Mouse (Mus musculus) cerebellum, postnatal 10 days (tissue): ENCODE data around the gene Acadvl.
A peak's percentile ranks its signal among the peaks of the same experiment; 100 is the strongest.

Source experiments
- DNase-seq, 2 experiments: peaks; one replicate each; pipeline ENCODE4 v3.0.0; 2021; ENCODE audit warnings: mixed read lengths in 2 of 2

The Acadvl gene

DNA sequence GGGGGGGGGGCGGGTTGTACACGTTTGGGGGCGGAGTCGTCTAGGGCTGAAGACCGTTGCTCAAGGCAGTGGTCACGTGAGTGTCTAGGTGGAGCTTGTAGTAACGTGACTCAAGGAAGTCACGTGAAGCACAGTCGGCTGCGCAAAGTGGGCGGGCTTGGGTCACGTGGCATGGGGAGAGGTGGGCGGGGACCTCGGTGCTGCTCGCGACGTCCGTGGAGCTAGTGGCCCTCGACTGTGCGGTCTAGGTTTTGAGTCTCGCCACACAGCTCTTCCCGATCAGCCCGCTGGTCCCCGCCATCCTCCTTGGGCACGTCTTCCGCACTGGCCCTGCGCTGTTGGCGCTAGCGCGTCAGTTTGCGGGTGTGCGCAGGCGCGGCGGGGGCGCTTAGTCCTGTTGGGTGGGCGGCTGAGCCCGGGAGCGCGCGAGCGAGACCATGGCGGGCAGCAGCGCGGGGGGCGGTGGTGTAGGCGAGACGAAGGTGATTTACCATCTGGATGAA lies 14.8 kb downstream of the Acadvl start, which contains the start of gene Dvl2:
TSS of gene Dvl2 (plus strand) at position 200 of the 503 bp plus-strand sequence.
- peak; percentile 96 for DNase-seq

- DNase-seq = no peak
Measured at GRCm38 (mm10) chr11:69999666-70000065, 15.5 kb downstream of the Acadvl start.

- DNase-seq = peak in 1 of 2 experiments; percentile 52
Measured at GRCm38 (mm10) chr11:69998567-69999491, 16.4 kb downstream of the Acadvl start.

DNA sequence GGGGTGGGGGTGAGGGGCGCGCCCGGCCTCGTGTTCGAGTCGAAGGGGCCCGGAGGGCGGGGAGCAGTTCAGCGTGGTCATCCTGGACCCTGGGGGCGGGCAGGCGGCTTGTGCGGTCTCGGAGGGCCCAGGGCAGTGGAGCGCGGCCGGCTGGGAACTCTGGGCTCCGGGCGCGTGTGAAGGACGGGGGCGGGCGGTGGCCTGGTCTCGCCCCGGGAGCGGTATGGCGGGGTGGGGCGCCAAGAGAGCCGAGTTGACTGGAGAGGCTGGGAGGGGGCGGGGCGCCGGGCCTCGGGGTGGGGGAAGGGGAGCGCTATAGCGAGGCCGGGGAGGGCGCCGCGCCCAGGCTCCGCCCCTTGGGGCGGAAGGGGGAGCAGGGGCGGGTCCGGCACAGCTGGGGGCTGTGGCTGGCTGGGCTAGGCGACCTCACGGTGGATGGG lies 18.1 kb downstream of the Acadvl start:
- DNase-seq = peak; percentile 89 to 93

- peak; percentile 78 to 83 for DNase-seq
Measured at GRCm38 (mm10) chr11:69996161-69997061, 18.8 kb downstream of the Acadvl start.

- DNase-seq = peak; percentile 97 to 99
Measured at GRCm38 (mm10) chr11:69995391-69995960, 19.7 kb downstream of the Acadvl start, which contains the start of gene Phf23. Phf23 (plus strand) TSS chr11:69995777.

DNA sequence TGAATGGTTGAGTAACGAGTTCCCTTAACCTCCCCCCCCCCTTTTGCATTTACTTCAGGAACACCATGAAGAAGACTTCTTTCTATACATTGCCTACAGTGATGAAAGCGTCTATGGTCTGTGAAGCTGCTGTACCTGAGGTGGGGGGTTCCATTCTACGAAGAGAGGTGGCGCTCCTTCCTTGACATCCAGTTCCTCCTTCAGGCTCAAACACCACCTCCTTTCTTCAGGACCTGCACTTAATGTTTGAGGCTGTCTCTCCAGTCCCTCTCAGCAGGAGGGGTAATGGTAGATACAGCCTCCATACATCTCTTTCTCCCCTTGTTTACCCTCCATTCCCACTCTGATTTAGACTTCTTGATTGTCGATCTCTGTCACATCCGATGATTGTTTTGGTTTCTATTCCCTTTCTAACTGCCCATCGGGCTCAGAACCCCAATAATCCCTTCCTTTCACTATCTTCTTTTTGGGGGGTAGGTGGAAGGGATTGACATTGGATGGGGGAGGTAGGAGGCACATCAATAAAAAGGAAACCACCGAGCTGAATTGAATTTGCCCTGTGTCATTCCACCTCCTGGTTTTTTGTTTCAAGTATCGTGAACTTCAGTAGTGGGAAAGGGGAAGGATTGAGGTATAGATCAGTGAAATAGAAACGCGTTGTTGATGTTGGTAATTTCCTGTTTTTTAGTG lies 20.7 kb downstream of the Acadvl start:
- DNase-seq = no peak

DNA sequence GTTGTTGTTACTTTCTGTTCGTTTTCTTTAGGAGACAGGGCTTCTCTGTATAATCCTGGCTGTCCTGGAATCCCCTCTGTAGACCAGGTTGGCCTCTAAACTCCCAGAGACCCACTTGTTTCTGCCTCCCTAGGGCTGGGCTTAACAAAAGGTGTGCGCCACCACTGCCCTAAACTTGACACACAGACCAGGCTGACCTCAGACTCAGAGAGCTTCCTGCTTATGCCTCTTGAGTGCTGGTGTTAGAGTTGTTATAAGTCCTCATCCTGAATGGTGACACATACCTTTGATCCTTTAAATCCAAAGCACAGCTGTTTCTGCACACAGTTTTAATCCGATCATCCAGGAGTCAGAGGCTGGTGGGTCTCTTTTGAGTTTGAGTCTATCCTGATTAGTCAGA lies 22.3 kb downstream of the Acadvl start:
- no peak for DNase-seq

DNA sequence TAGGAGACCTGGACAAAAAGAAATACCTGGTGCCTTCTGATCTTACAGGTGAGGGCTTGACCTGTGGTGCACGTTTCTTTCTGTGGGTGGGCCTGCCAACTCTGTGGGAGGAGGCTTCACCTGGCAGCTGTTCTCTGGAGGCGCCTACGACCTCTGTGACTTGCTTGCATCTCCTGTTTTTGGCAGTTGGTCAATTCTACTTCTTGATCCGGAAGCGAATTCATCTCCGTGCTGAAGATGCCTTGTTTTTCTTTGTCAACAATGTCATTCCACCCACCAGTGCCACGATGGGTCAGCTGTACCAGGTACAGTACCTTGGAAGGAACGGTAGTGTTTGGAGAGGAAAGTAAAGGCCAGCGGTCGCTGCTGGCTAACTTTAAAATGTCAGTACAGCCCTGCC lies 22.8 kb downstream of the Acadvl start:
- no peak for DNase-seq

DNA sequence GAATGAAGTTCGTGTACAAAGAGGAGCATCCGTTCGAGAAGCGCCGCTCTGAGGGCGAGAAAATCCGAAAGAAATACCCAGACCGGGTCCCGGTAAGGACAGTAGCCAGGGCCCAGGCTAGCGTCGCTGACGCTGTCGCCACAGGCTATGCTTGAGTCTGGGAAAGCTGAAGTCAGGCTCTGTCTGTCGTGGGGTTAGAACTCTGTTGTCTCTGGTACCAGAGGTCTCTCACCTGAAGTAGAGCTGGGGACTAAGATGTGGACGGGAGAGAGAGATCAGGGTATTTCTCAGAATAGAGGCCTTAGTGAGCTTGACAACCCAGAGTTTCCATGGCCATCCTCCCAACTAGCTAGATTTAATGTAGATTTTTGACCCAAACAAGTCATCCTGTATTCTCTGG lies 23.5 kb downstream of the Acadvl start:
- no peak for DNase-seq

- peak; percentile 99 for DNase-seq
Measured at GRCm38 (mm10) chr11:69990850-69991691, 24.1 kb downstream of the Acadvl start, which contains the start of gene Gabarap. Gabarap (plus strand) TSS chr11:69991143.

- DNase-seq = no peak
Measured at GRCm38 (mm10) chr11:69989949-69990348, 25.3 kb downstream of the Acadvl start.

GRCm38 (mm10) chr11:69984431-69984830 lies 30.8 kb downstream of the Acadvl start:
- no peak for DNase-seq

DNA sequence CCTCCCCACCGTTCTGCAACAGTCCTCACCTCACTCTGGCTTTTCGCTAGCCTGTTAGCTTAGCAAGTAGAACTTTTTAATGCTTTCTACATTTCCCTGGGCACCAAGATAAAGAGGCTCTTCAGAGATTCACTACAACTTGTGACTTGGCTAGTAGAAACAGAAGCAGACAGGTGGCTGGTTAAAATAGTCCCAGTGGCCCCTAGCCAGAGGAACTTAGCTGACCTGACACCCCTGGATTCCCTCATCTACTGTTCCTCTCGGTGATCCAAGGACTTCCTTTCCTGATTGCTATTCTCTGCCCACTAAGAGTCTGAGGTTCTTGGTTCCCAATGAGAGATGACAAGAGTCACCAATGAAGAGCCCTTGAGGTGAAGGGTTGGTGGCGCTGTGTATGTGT lies 31.8 kb downstream of the Acadvl start:
- no peak for DNase-seq

DNA sequence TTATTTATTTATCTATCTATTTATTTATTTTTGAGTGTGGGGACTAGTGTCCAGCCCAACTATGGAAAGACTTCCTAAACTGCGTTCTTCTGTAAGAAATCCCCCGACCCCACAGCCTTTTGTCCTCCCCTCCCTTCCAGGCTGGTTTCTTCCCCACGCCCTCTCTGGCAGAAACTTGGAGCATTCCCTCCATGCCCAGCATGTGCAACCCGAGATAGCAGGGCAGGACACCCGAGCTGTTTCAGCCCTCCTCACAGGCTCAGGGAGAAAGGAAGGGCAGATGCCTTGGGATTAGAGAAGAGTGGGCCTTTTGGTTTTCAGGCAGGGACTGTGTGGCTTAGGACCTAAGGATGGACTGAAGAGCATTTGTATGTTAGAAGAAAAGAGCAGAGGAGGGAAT lies 32.3 kb downstream of the Acadvl start:
- DNase-seq = no peak

- DNase-seq = no peak
Measured at GRCm38 (mm10) chr11:69982225-69982624, 33.0 kb downstream of the Acadvl start, which contains the start of gene Elp5. Elp5 (minus strand) TSS chr11:69982517.

DNA sequence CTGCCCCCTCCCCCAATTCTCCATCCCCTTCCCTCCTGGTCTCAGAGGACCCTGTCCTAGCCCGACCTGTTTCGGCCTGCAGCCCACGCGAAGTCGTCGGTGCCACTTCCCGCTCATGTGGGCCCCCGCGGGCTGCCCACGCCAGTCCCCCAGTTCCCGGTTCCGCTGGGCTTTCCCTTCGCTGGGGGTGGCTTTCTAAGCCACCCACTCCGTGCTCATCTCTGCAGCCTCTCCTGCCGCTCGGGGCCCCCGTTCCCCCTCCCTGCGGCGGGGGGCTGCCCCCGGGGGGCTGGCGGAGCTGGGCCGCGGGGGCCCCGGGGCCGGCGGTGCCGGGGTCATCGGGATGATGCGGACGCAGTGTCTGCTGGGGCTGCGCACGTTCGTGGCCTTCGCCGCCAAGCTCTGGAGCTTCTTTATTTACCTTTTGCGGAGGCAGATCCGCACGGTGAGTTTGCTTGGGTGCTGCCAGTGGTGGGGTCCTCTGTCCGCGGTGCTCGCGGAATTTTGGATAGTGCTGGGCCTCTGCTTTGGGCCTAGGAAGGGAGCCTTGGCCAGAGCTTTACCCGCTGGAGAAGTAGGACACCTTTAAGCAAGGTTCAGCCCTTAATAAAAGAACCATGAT lies 34.0 kb downstream of the Acadvl start, which contains the start of gene Ctdnep1:
TSS of gene Ctdnep1 (plus strand) at position 16 of the 622 bp plus-strand sequence.
- DNase-seq = no peak

DNA sequence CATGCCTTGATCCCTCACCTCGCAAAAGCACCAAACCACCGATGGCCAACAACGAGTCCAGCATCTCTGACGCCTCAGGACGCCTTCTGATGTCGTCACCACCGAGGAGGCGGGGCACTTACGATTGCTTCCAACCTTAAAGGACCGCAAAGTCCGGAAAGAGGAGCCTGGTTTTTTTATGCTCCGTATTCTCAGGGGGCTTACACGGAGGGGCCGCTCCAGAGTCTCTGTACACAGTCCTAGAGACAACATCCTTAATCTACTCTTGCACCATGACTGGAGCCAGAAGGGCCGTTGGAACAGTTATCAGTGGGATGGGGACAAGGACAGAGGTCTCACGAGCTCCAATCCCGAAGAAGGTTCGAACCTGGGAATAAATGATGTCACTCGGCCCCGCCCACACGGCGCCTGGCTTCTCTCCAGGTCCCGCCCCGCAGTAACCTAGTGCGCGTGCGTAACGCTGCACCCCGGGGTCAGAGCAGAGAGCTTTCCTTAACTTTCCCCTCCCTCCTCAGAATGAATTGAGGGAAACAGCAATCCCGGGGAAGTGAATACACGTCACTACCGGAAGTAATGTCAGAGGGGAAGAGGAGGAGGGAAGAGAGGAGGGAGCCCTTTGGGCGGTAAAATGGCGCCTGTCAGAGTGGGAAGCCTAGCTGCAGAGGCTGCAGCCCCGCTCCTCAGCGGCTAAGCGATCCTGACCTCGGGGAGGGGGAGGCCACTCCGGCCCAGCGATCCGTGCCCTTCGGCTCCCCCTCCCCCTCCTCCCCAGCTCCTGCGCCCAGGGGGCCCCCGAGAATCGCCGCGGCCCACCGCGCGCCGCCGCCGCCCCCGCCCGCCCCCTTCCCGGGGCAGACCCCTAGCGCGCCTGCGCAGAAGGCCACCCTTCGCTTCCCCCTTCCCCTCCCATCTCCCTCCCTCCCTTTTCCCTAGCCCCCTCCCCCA lies 34.7 kb downstream of the Acadvl start:
- DNase-seq = peak; percentile 99

DNA sequence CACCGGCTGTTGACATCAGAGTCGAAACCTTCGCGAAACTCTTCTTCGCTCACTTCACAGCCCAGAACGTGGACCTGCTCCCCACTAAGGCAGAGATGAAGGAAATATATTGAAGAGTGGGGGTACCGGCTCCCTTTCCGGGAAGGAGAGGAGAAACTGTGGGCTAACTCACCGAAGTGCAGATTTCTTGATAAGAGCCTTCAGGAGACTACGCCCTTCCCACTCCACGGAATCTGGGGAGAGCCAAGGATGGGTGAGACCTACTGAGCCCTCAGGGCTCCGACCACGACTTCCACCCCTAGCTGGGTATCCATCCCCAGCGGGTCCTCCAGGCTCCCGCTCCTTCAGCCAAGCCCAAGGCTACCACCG lies 35.4 kb downstream of the Acadvl start:
- no peak for DNase-seq
